Mouse (Mus musculus) hindbrain, embryonic 13.5 days (tissue): ENCODE results near the gene Morc4. TPM values are rescaled to one million over a fixed set of nuclear protein-coding genes. Genes with fewer than 3 reads are reported as not detected.

Experiments
- ATAC-seq: fragments of 200-750 bp; cut with Nextera tagmentation; 2 replicates; pipeline ENCODE4 v1.8.0; 2017; ENCODE audit warnings: moderate TSS enrichment; ENCODE audit not compliant: low FRiP score
- H3K27ac ChIP-seq: fragments of 300-500 bp; sonication (generic); 2 replicates; pipeline ENCODE4 v1.5.1; 2015; ENCODE audit warnings: inconsistent platforms, mild to moderate bottlenecking, moderate library complexity
- H3K27me3 ChIP-seq: fragments of 300-500 bp; sonication (generic); 2 replicates; pipeline ENCODE4 v1.6.1; 2015; ENCODE audit warnings: mild to moderate bottlenecking, inconsistent platforms
- H3K36me3 ChIP-seq: fragments of 300-500 bp; sonication (generic); 2 replicates; pipeline ENCODE4 v1.6.1; 2015; ENCODE audit warnings: mild to moderate bottlenecking, inconsistent platforms
- H3K4me1 ChIP-seq: fragments of 300-500 bp; sonication (generic); replicated peaks from 2 replicates; pipeline ENCODE4 v1.6.1; 2015; ENCODE audit warnings: inconsistent platforms
- H3K4me2 ChIP-seq: fragments of 300-500 bp; sonication (generic); 2 replicates; pipeline ENCODE4 v1.6.1; 2015; ENCODE audit warnings: inconsistent platforms, mild to moderate bottlenecking, moderate library complexity
- H3K4me3 ChIP-seq: fragments of 300-500 bp; sonication (generic); 2 replicates; pipeline ENCODE4 v1.5.1; 2015; ENCODE audit warnings: mild to moderate bottlenecking, inconsistent platforms
- H3K9ac ChIP-seq: fragments of 300-500 bp; sonication (generic); 2 replicates; pipeline ENCODE4 v1.6.1; 2015; ENCODE audit warnings: mild to moderate bottlenecking, inconsistent platforms
- H3K9me3 ChIP-seq: fragments of 300-500 bp; sonication (generic); 2 replicates; pipeline ENCODE4 v1.6.1; 2016; ENCODE audit warnings: inconsistent platforms
- WGBS: fragments of 180-500 bp; shearing (Covaris S2); methylation state at CpG from one replicate; pipeline ENCODE4 v1.1.7; 2015; 5-methylcytosine and 5-hydroxymethylcytosine counted together
- polyA plus RNA-seq: library from polyadenylated mRNA; unstranded; fragments of >200 nt; fragmentation: Nextera tagmentation; extraction: Ambion mirVana; gene quantifications from 2 replicates; pipeline ENCODE4 v1.2.1, GENCODE M21; 2015

Morc4 gene
- 4.4 and 4.6 TPM in 2 replicates for polyA plus RNA-seq

DNA sequence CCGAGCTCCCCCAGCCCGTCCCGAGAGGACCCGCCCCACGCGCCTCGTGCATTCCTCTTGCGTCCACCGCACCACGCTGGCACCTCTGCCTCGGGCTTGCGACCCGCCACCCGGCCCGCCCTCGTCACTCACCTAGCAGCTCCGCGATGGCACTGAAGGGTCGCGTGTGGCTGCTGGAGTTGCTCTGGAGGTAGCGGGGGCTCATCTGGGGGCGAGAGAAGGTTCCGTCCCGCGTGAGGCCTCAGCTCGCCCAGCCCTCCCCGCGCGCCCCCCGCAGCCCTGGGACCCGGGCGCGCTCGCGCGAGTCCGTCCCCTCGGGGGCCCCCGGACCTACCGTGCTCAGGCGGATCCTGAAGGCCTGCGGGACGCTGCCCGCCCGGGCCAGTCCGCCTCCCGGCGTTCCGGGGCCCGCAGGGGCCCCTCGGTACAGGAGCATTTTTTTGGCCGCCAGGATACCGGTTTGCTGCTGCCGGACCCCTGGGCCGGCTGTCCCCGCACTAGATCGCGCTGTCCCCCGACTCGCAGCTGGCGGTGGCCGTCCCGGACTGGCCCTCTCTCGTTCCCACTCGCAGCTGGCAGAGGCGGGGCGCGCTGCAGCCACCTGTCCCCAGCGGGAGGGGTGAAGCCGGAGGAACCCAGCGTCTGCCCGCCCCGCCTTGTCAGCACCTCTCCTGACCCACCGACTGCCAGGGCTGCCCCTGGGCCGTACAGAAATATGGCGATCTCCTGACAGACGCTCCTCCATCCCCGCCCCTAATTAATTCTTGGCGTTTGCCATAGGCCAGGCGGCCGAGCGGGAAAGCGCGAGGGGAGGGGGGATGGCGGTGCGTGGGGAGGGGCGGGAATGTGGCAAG, at the start of gene Morc4:
Morc4 (minus strand) TSS at position 740 of the 854 bp plus-strand sequence.
- Histone ChIP-seq H3K4me3 (peak within 1 kb of the TSS; percentile 59), H3K36me3 (no peaks in the 10 kb centered on the region), H3K27ac (peak within 1 kb of the TSS; percentile 35; the same call in 1 of the 2 replicates), H3K27me3 (0 out of 2 replicates have a peak, but pooled peaks cover 11% of the 10 kb centered on the region), H3K9me3 (no peaks in the 10 kb centered on the region), H3K9ac (peak within 1 kb of the TSS; percentile 75), H3K4me2 (peak within 1 kb of the TSS; percentile 63), H3K4me1 (peaks cover 8% of the 10 kb centered on the region; the same call in 1 of the 2 replicates)
- WGBS = 20% methylated on average over 49 of the region's 87 CpGs
- peak; percentile 94 for ATAC-seq

GRCm38 (mm10) chrX:139920572-139920971, 49.1 kb upstream of the Morc4 start:
- Histone ChIP-seq H3K9ac (no peak overlapping the region), H3K27ac (no peak overlapping the region), H3K9me3 (no peaks in the 10 kb centered on the region), H3K4me2 (no peak overlapping the region), H3K36me3 (no peaks in the 10 kb centered on the region), H3K4me1 (no peaks in the 10 kb centered on the region), H3K27me3 (no peaks in the 10 kb centered on the region), H3K4me3 (no peak overlapping the region)
- no peak for ATAC-seq
- 87% methylated on average over 4 of the region's 4 CpGs for WGBS

DNA sequence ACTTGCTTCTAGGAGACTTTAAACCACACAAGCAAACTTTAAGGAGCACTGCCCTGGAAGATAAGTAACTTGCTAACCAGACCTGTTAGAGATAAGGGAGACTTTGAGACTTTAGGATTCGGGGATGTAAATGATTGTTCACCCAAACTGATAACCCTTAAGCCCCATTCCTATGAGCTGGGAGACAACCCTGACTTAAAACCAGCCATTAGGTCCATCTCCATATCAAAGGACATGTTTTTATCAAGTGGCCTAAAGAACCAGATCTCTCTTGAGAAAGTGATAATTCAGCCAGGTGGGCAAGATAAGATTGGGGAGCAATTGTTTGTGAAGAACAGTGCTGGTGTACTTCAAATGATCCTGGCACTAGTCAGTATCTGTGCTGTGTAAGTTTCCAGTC, 19.9 kb upstream of the Morc4 start:
- Histone ChIP-seq H3K4me3 (no peak overlapping the region), H3K9ac (no peak overlapping the region), H3K36me3 (no peaks in the 10 kb centered on the region), H3K4me2 (no peak overlapping the region), H3K27me3 (0 out of 2 replicates have a peak, but pooled peaks cover 3% of the 10 kb centered on the region), H3K4me1 (no peaks in the 10 kb centered on the region), H3K9me3 (no peaks in the 10 kb centered on the region), H3K27ac (no peak overlapping the region)
- ATAC-seq = no peak
- 63% methylated on average over 1 of the region's 1 CpGs for WGBS

GRCm38 (mm10) chrX:139883221-139883620, 11.7 kb upstream of the Morc4 start:
- Histone ChIP-seq H3K9ac (no peak overlapping the region), H3K9me3 (no peaks in the 10 kb centered on the region), H3K27ac (no peak overlapping the region), H3K4me1 (no peaks in the 10 kb centered on the region), H3K36me3 (no peaks in the 10 kb centered on the region), H3K27me3 (0 out of 2 replicates have a peak, but pooled peaks cover 3% of the 10 kb centered on the region), H3K4me2 (no peak overlapping the region), H3K4me3 (no peak overlapping the region)
- ATAC-seq = no peak

GRCm38 (mm10) chrX:139877936-139878335, 6.5 kb upstream of the Morc4 start:
- Histone ChIP-seq H3K4me2 (no peak overlapping the region), H3K27ac (no peak overlapping the region), H3K9me3 (no peaks in the 10 kb centered on the region), H3K27me3 (0 out of 2 replicates have a peak, but pooled peaks cover 10% of the 10 kb centered on the region), H3K4me1 (no peaks in the 10 kb centered on the region), H3K36me3 (no peaks in the 10 kb centered on the region), H3K9ac (no peak overlapping the region), H3K4me3 (no peak overlapping the region)
- 38% methylated on average over 3 of the region's 3 CpGs for WGBS
- ATAC-seq = no peak

DNA sequence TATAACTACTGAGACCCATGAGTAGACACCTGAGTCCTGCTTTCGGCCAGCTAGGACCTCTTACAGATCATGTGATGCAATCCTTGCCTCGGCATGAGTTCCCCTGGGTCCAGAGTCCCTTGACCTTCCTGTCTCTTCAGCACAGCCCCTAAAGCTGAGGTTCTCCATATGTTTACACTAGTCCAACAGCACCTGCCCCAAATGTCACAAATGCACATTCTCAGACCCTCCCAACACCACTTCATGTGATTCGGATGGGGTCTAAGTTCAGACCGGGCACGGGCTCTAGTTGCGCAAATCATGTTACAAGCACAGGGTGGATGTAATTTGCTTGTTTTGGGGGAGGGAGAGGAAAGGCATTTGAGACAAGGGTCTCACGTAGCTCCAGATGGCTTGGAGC, 5.6 kb upstream of the Morc4 start:
- Histone ChIP-seq H3K9me3 (no peaks in the 10 kb centered on the region), H3K27ac (no peak overlapping the region), H3K9ac (no peak overlapping the region), H3K4me2 (no peak overlapping the region), H3K4me1 (no peaks in the 10 kb centered on the region), H3K4me3 (no peak overlapping the region), H3K27me3 (0 out of 2 replicates have a peak, but pooled peaks cover 15% of the 10 kb centered on the region), H3K36me3 (no peaks in the 10 kb centered on the region)
- ATAC-seq = no peak
- WGBS = 82% methylated on average over 7 of the region's 7 CpGs

DNA sequence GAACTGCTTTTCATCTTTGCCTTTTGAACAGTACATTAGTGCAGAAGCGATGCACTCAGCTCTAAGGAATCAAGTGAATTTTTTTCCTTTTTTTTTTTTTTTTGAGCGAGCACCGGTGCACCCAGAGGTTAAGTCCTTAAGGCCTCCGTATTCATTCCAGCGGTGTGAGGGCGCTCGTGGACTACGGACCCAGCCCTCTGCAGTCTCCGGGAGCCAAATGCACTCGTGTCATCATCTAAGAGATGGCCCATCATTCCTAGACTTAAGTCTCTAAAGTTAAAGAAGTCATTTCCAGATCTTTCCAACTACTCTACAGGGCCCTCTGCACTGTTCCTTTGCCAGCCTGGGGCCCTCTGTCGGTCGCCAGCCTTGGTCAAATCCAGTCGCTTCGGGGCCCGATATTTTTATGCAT, 1.2 kb downstream of the Morc4 start:
- no peaks in the 10 kb centered on the region for H3K36me3 ChIP-seq
- H3K9me3 ChIP-seq = no peaks in the 10 kb centered on the region
- H3K4me3 ChIP-seq = peak overlapping the region; percentile 59
- H3K27me3 ChIP-seq = 0 out of 2 replicates have a peak, but pooled peaks cover 7% of the 10 kb centered on the region
- peak; percentile 37; the same call in 1 of the 2 replicates for ATAC-seq
- WGBS = 15% methylated on average over 15 of the region's 15 CpGs
- peaks cover 8% of the 10 kb centered on the region; the same call in 1 of the 2 replicates for H3K4me1 ChIP-seq
- peak overlapping the region; percentile 63 for H3K4me2 ChIP-seq
- no peak overlapping the region for H3K9ac ChIP-seq
- no peak overlapping the region for H3K27ac ChIP-seq

- 84% methylated on average over 5 of the region's 5 CpGs for WGBS
- no peaks in the 10 kb centered on the region for H3K9me3 ChIP-seq
- H3K27ac ChIP-seq = no peak overlapping the region
- no peaks in the 10 kb centered on the region for H3K4me1 ChIP-seq
- H3K4me3 ChIP-seq = no peak overlapping the region
- H3K4me2 ChIP-seq = no peak overlapping the region
- ATAC-seq = no peak
- H3K9ac ChIP-seq = no peak overlapping the region
- H3K27me3 ChIP-seq = peaks cover 13% of the 10 kb centered on the region; the same call in 1 of the 2 replicates
- peaks cover 2% of the 10 kb centered on the region; the same call in 1 of the 2 replicates for H3K36me3 ChIP-seq
Observed at GRCm38 (mm10) chrX:139859402-139859801, 12.1 kb downstream of the Morc4 start.

GRCm38 (mm10) chrX:139854795-139855194, 16.7 kb downstream of the Morc4 start:
- 93% methylated on average over 4 of the region's 4 CpGs for WGBS
- no peak for ATAC-seq

GRCm38 (mm10) chrX:139841091-139841490, 30.4 kb downstream of the Morc4 start:
- WGBS = 83% methylated on average over 6 of the region's 6 CpGs
- Histone ChIP-seq H3K27me3 (no peaks in the 10 kb centered on the region), H3K36me3 (no peaks in the 10 kb centered on the region), H3K4me1 (no peaks in the 10 kb centered on the region), H3K27ac (no peak overlapping the region), H3K9ac (no peak overlapping the region), H3K9me3 (no peaks in the 10 kb centered on the region), H3K4me2 (no peak overlapping the region), H3K4me3 (no peak overlapping the region)
- ATAC-seq = no peak

More at GRCm38 (mm10) chrX:139854795-139855194, 16.7 kb downstream of the Morc4 start:
- no peaks in the 10 kb centered on the region for H3K9me3 ChIP-seq
- no peaks in the 10 kb centered on the region for H3K4me1 ChIP-seq
- peaks cover 7% of the 10 kb centered on the region; the same call in 1 of the 2 replicates for H3K27me3 ChIP-seq
- no peak overlapping the region for H3K9ac ChIP-seq
- no peak overlapping the region for H3K4me2 ChIP-seq
- no peak overlapping the region for H3K27ac ChIP-seq
- peaks cover 2% of the 10 kb centered on the region; the same call in 1 of the 2 replicates for H3K36me3 ChIP-seq
- H3K4me3 ChIP-seq = no peak overlapping the region

DNA sequence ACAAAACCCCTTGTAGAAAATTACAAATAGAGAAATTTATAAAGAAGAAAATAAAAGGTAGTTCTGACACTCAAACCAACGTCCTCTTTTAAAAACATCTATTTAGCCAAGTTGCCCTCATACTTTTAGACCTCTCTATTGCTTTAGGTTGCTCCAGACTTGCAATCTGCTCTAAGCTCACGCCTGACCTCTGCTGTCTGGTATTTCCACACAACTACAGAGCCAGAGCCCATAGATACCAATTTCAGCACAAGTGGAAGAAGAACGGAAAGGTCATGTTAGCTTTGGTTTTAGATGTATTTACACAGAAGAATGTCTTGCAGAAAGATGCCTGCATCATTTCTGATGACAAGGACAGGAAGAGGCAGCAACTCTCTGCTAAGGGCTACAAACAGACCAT, 32.4 kb downstream of the Morc4 start:
- Histone ChIP-seq H3K36me3 (no peaks in the 10 kb centered on the region), H3K27ac (no peak overlapping the region), H3K4me3 (no peak overlapping the region), H3K9ac (no peak overlapping the region), H3K4me1 (no peaks in the 10 kb centered on the region), H3K9me3 (no peaks in the 10 kb centered on the region), H3K27me3 (no peaks in the 10 kb centered on the region), H3K4me2 (no peak overlapping the region)
- 60% methylated on average over 3 of the region's 3 CpGs for WGBS
- no peak for ATAC-seq

GRCm38 (mm10) chrX:139832464-139832863, 39.0 kb downstream of the Morc4 start:
- 17% methylated on average over 5 of the region's 5 CpGs for WGBS
- H3K9me3 ChIP-seq = no peaks in the 10 kb centered on the region
- no peak overlapping the region for H3K4me3 ChIP-seq
- no peak for ATAC-seq
- H3K4me1 ChIP-seq = no peaks in the 10 kb centered on the region
- H3K36me3 ChIP-seq = no peaks in the 10 kb centered on the region
- no peak overlapping the region for H3K27ac ChIP-seq
- H3K4me2 ChIP-seq = no peak overlapping the region
- H3K9ac ChIP-seq = no peak overlapping the region
- no peaks in the 10 kb centered on the region for H3K27me3 ChIP-seq
